Mouse (Mus musculus) heart, postnatal 0 days (tissue): ENCODE measurements around the gene Gemin7.

ENCODE experiments used
- CTCF ChIP-seq: IDR thresholded peaks from 2 replicates; pipeline ENCODE4 v1.5.1; 2016; ENCODE audit warnings: antibody characterized with exemption, control low read depth, low read depth
- EP300 ChIP-seq: IDR thresholded peaks from 2 replicates; pipeline ENCODE4 v1.6.1; 2016; ENCODE audit warnings: antibody characterized with exemption, low read depth

GRCm38 (mm10) chr7:19558965-19559364, 18.4 kb downstream of the Gemin7 start:
- peak; percentile 38 for TF ChIP-seq CTCF
- no peak for TF ChIP-seq EP300
